Mouse (Mus musculus) bone marrow, adult 2 months (tissue): Measurements from ENCODE around the gene Fat1.

Experiments used
- CTCF ChIP-seq: fragments of 200-500 bp; IDR thresholded peaks from 2 replicates; pipeline ENCODE4 v1.5.1; 2011; ENCODE audit warnings: low read length, control low read depth; ENCODE audit not compliant: control insufficient read depth, insufficient read depth
- POLR2A ChIP-seq: fragments of 200-500 bp; IDR thresholded peaks from 2 replicates; pipeline ENCODE4 v1.6.1; 2011; ENCODE audit warnings: low read depth, mild to moderate bottlenecking, control low read depth, low read length, borderline replicate concordance; ENCODE audit not compliant: control insufficient read depth

GRCm38 (mm10) chr8:45055500-45055899 is 120.3 kb downstream of the Fat1 start:
- TF ChIP-seq CTCF = no peak
- no peak for TF ChIP-seq POLR2A
